Mouse (Mus musculus) urinary bladder, adult 2 months (tissue): Measurements from ENCODE around the gene Nmd3. TPM values are rescaled to one million over a fixed set of nuclear protein-coding genes. Genes with fewer than 3 reads are reported as not detected.
A peak's percentile ranks its signal among the peaks of the same experiment; 100 is the strongest.

ENCODE experiments used
- DNase-seq: peaks from one replicate; pipeline ENCODE4 v3.0.0; 2022; ENCODE audit warnings: low spot score
- polyA plus RNA-seq: library from polyadenylated mRNA; depleted of rRNA; stranded (reverse); fragments of >200 nt; gene quantifications from 2 replicates; pipeline ENCODE4 v1.2.3, GENCODE M21; 2012; rRNA removed

Nmd3 gene
- polyA plus RNA-seq, 1 experiment, result 29.4 TPM

GRCm38 (mm10) chr3:69763630-69764565 lies 42.1 kb downstream of the Nmd3 start:
- no peak for DNase-seq

- DNase-seq, result no peak
Observed at GRCm38 (mm10) chr3:69765206-69765605, 43.4 kb downstream of the Nmd3 start.

GRCm38 (mm10) chr3:69769150-69769549 lies 47.4 kb downstream of the Nmd3 start:
- no peak for DNase-seq

- no peak for DNase-seq
Observed at GRCm38 (mm10) chr3:69773356-69773755, 51.6 kb downstream of the Nmd3 start.

GRCm38 (mm10) chr3:69779246-69779796 lies 57.5 kb downstream of the Nmd3 start:
- no peak for DNase-seq

- peak; percentile 33 for DNase-seq
Observed at GRCm38 (mm10) chr3:69792823-69793417, 71.1 kb downstream of the Nmd3 start.

- no peak for DNase-seq
Observed at GRCm38 (mm10) chr3:69797533-69797932, 75.7 kb downstream of the Nmd3 start.

GRCm38 (mm10) chr3:69797969-69798368 lies 76.2 kb downstream of the Nmd3 start:
- no peak for DNase-seq

GRCm38 (mm10) chr3:69799096-69799495 lies 77.3 kb downstream of the Nmd3 start:
- DNase-seq, result no peak

GRCm38 (mm10) chr3:69800829-69801384 lies 79.1 kb downstream of the Nmd3 start:
- no peak for DNase-seq

- DNase-seq, result no peak
Observed at GRCm38 (mm10) chr3:69803137-69803536, 81.4 kb downstream of the Nmd3 start.

Other genes starting within 250 kb of the Nmd3 start
- gene B3galnt1, start 123.0 kb upstream of the Nmd3 start, polyA plus RNA-seq, result 19.1 and 20.9 TPM in 2 replicates
- 866 and 1,180 TPM in 2 replicates for gene Sptssb, start 138.0 kb downstream of the Nmd3 start, polyA plus RNA-seq